Mouse (Mus musculus): Measurements from ENCODE around the gene Tob1.

The Tob1 gene

GRCm38 (mm10) chr11:94211124-94211603 lies at the start of gene Tob1:
Gene Tob1, plus strand, starts transcription at chr11:94211454.
- DNase-seq: peak; percentile 94 to 98

- DNase-seq: no peak
These were observed 49.2 kb upstream of the Tob1 start for GRCm38 (mm10) chr11:94161867-94162581.

GRCm38 (mm10) chr11:94163005-94163767 lies 48.1 kb upstream of the Tob1 start:
- DNase-seq: no peak

GRCm38 (mm10) chr11:94165745-94166144 lies 45.5 kb upstream of the Tob1 start:
- no peak for DNase-seq

GRCm38 (mm10) chr11:94168238-94168637 lies 43.0 kb upstream of the Tob1 start:
- no peak for DNase-seq

GRCm38 (mm10) chr11:94169596-94169995 lies 41.7 kb upstream of the Tob1 start:
- no peak for DNase-seq

GRCm38 (mm10) chr11:94171691-94172090 lies 39.6 kb upstream of the Tob1 start:
- no peak for DNase-seq

- no peak for DNase-seq
These were observed 39.1 kb upstream of the Tob1 start for GRCm38 (mm10) chr11:94172186-94172585.

GRCm38 (mm10) chr11:94173726-94174146 lies 37.5 kb upstream of the Tob1 start:
- DNase-seq: no peak

GRCm38 (mm10) chr11:94175288-94175687 lies 36.0 kb upstream of the Tob1 start:
- no peak for DNase-seq

GRCm38 (mm10) chr11:94175694-94176093 lies 35.6 kb upstream of the Tob1 start:
- no peak for DNase-seq

GRCm38 (mm10) chr11:94177841-94178585 lies 33.2 kb upstream of the Tob1 start:
- no peak for DNase-seq

- DNase-seq: no peak
These were observed 31.5 kb upstream of the Tob1 start for GRCm38 (mm10) chr11:94179768-94180167.

GRCm38 (mm10) chr11:94180194-94180593 lies 31.1 kb upstream of the Tob1 start:
- no peak for DNase-seq

- DNase-seq: no peak
These were observed 29.6 kb upstream of the Tob1 start for GRCm38 (mm10) chr11:94181694-94182093.

- no peak for DNase-seq
These were observed 28.5 kb upstream of the Tob1 start for GRCm38 (mm10) chr11:94182711-94183110.

GRCm38 (mm10) chr11:94183120-94183519 lies 28.1 kb upstream of the Tob1 start:
- no peak for DNase-seq

- no peak for DNase-seq
These were observed 27.6 kb upstream of the Tob1 start for GRCm38 (mm10) chr11:94183671-94184070.

- no peak for DNase-seq
These were observed 21.7 kb upstream of the Tob1 start for GRCm38 (mm10) chr11:94189579-94189978.

- DNase-seq: no peak
These were observed 20.6 kb upstream of the Tob1 start for GRCm38 (mm10) chr11:94190665-94191064.

- DNase-seq: no peak
These were observed 18.1 kb upstream of the Tob1 start for GRCm38 (mm10) chr11:94193109-94193508.

- no peak for DNase-seq
These were observed 14.9 kb upstream of the Tob1 start for GRCm38 (mm10) chr11:94196311-94196710.

GRCm38 (mm10) chr11:94198405-94199146 lies 12.7 kb upstream of the Tob1 start:
- no peak for DNase-seq

Measured in thymus, postnatal 36 days (tissue).